Mouse (Mus musculus) heart, embryonic 14.5 days (tissue): ENCODE results near the gene Lexm. TPM values are rescaled to one million over a fixed set of nuclear protein-coding genes. Genes with fewer than 3 reads are reported as not detected.

Experiments used
- ATAC-seq: fragments of 200-750 bp; cut with Nextera tagmentation; 2 replicates; pipeline ENCODE4 v1.8.0; 2017; ENCODE audit warnings: low read depth, moderate TSS enrichment; ENCODE audit not compliant: insufficient number of reproducible peaks, insufficient read depth, low FRiP score
- H3K27ac ChIP-seq, 2 experiments: fragments of 200-500 bp in 1 of 2; fragments of 300-500 bp in 1 of 2; sonication (generic) in 1 of 2; replicated peaks in 1 of 2; 2 replicates each; pipeline ENCODE4 v1.5.1; 2012 to 2014; ENCODE audit warnings: low read depth in 2 of 2, low read length in 2 of 2, control low read depth in 1 of 2, mild to moderate bottlenecking in 1 of 2, mixed read lengths in 1 of 2; ENCODE audit not compliant: control insufficient read depth in 1 of 2, insufficient read depth in 1 of 2
- H3K27me3 ChIP-seq: fragments of 300-500 bp; sonication (generic); 2 replicates; pipeline ENCODE4 v1.6.1; 2014; ENCODE audit warnings: mild to moderate bottlenecking, low read length, control low read depth; ENCODE audit not compliant: control insufficient read depth, insufficient read depth
- H3K36me3 ChIP-seq: fragments of 300-500 bp; sonication (generic); 2 replicates; pipeline ENCODE4 v1.6.1; 2014; ENCODE audit warnings: mild to moderate bottlenecking, control low read depth, low read length, mixed read lengths; ENCODE audit not compliant: control insufficient read depth, insufficient read depth
- H3K4me1 ChIP-seq, 2 experiments: fragments of 200-500 bp in 1 of 2; fragments of 300-500 bp in 1 of 2; sonication (generic) in 1 of 2; 2 replicates each; pipeline ENCODE4 v1.6.1; 2012 to 2014; ENCODE audit warnings: low read length in 2 of 2, control low read depth in 1 of 2, mixed read lengths in 1 of 2; ENCODE audit not compliant: control insufficient read depth in 2 of 2, insufficient read depth in 2 of 2
- H3K4me2 ChIP-seq: fragments of 300-500 bp; sonication (generic); 2 replicates; pipeline ENCODE4 v1.6.1; 2014; ENCODE audit warnings: mild to moderate bottlenecking, low read length
- H3K4me3 ChIP-seq, 2 experiments: fragments of 200-500 bp in 1 of 2; fragments of 300-500 bp in 1 of 2; sonication (generic) in 1 of 2; 2 replicates each; pipeline ENCODE4 v1.5.1; 2012 to 2014; ENCODE audit warnings: low read length in 2 of 2, mild to moderate bottlenecking in 2 of 2, control low read depth in 1 of 2, low read depth in 1 of 2, moderate library complexity in 1 of 2; ENCODE audit not compliant: control insufficient read depth in 1 of 2, insufficient read depth in 1 of 2
- H3K9ac ChIP-seq: fragments of 300-500 bp; sonication (generic); 2 replicates; pipeline ENCODE4 v1.6.1; 2014; ENCODE audit warnings: mild to moderate bottlenecking, low read length
- H3K9me3 ChIP-seq: fragments of 300-500 bp; sonication (generic); 2 replicates; pipeline ENCODE4 v1.6.1; 2016; ENCODE audit warnings: low read length, control low read depth; ENCODE audit not compliant: control insufficient read depth
- WGBS: fragments of 180-500 bp; shearing (Covaris S2); extraction: QIAGEN DNeasy Blood & Tissue Kit; methylation state at CpG from one replicate; pipeline ENCODE4 v1.1.7; 2014; 5-methylcytosine and 5-hydroxymethylcytosine counted together
- polyA plus RNA-seq: library from polyadenylated mRNA; unstranded; fragments of >200 nt; fragmentation: Nextera tagmentation; extraction: Ambion mirVana; gene quantifications from 2 replicates; pipeline ENCODE4 v1.2.1, GENCODE M21; 2014

Gene Lexm
- polyA plus RNA-seq, 1 experiment from 2014 or later: not detected

DNA sequence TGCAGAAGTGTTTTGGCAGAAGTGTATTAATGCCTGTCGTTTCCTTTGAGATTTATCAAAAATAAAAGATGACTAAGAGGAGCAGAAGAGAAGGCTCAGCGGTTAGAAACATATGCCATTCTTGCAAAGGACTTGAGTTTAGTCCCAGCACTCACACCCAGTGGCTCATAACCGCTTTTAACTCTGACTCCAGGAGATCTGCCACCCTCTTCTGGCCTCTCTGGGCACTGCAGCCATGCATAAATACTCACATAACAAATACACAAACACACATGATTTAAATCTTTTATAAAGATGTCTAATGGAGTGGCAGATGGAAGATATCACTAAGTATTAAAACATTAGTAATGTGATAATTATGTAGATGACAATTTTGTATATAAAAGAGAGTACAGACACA lies 20.8 kb downstream of the Lexm start:
- Histone ChIP-seq H3K4me1 (peaks cover 3 to 4% of the 10 kb centered on the region in 2 experiments; a peak in 1 of 4 replicates), H3K36me3 (no peaks in the 10 kb centered on the region), H3K4me3 (no peak overlapping the region), H3K27ac (no peak overlapping the region), H3K9ac (no peak overlapping the region), H3K9me3 (no peaks in the 10 kb centered on the region), H3K27me3 (no peaks in the 10 kb centered on the region), H3K4me2 (no peak overlapping the region)
- ATAC-seq: no peak
- WGBS: 72% methylated on average over 3 of the region's 3 CpGs

- Histone ChIP-seq H3K9me3 (no peaks in the 10 kb centered on the region), H3K9ac (no peak overlapping the region), H3K4me3 (no peak overlapping the region), H3K27ac (no peak overlapping the region), H3K4me2 (no peak overlapping the region), H3K27me3 (no peaks in the 10 kb centered on the region), H3K4me1 (0 out of 4 replicates have a peak, but pooled peaks cover 0 to 3% of the 10 kb centered on the region in 2 experiments), H3K36me3 (0 out of 2 replicates have a peak, but pooled peaks cover 6% of the 10 kb centered on the region)
- no peak for ATAC-seq
- WGBS: 55% methylated on average over 7 of the region's 7 CpGs
Measured at GRCm38 (mm10) chr4:106593636-106594035, 23.4 kb downstream of the Lexm start.

GRCm38 (mm10) chr4:106590871-106591270 lies 26.2 kb downstream of the Lexm start:
- WGBS: 84% methylated on average over 9 of the region's 9 CpGs
- ATAC-seq: no peak
- peaks cover 26% of the 10 kb centered on the region for H3K36me3 ChIP-seq

DNA sequence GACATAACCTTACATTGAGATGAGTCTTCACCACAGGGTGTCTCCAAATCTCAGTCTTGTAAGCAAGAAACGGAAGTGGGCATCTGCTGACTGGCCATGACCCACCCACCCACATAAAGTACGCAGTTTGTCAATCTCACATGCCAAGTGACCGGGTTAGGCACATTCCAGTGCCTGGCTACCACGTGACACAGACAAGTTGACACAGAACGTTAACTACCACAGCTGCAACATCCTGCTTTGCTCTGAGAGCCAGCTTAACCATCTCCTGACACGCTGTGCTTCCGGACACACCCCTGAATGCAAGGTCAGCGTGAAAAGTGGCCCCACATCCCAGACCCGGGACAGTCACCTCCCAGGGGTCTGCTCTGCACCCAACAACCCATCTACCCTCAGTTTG lies 26.9 kb downstream of the Lexm start:
- H3K36me3 ChIP-seq: peaks cover 33% of the 10 kb centered on the region
- no peak for ATAC-seq
- H3K27ac ChIP-seq: no peak overlapping the region
- 70% methylated on average over 9 of the region's 9 CpGs for WGBS
- no peaks in the 10 kb centered on the region for H3K27me3 ChIP-seq
- H3K4me2 ChIP-seq: no peak overlapping the region
- no peak overlapping the region for H3K9ac ChIP-seq
- no peak overlapping the region for H3K4me3 ChIP-seq
- no peaks in the 10 kb centered on the region for H3K9me3 ChIP-seq
- no peaks in the 10 kb centered on the region for H3K4me1 ChIP-seq

More at GRCm38 (mm10) chr4:106590871-106591270, 26.2 kb downstream of the Lexm start:
- H3K9me3 ChIP-seq: no peaks in the 10 kb centered on the region
- no peak overlapping the region for H3K4me2 ChIP-seq
- no peaks in the 10 kb centered on the region for H3K27me3 ChIP-seq
- no peak overlapping the region for H3K9ac ChIP-seq
- no peaks in the 10 kb centered on the region for H3K4me1 ChIP-seq
- H3K27ac ChIP-seq: no peak overlapping the region
- H3K4me3 ChIP-seq: no peak overlapping the region

GRCm38 (mm10) chr4:106587075-106587474 lies 30.0 kb downstream of the Lexm start:
- Histone ChIP-seq H3K9me3 (no peaks in the 10 kb centered on the region), H3K4me3 (no peak overlapping the region), H3K9ac (no peak overlapping the region), H3K4me2 (no peak overlapping the region), H3K36me3 (peaks cover 39% of the 10 kb centered on the region), H3K4me1 (peaks cover 6% of the 10 kb centered on the region in 2 experiments), H3K27ac (no peak overlapping the region), H3K27me3 (no peaks in the 10 kb centered on the region)
- WGBS: 85% methylated on average over 6 of the region's 6 CpGs
- no peak for ATAC-seq

DNA sequence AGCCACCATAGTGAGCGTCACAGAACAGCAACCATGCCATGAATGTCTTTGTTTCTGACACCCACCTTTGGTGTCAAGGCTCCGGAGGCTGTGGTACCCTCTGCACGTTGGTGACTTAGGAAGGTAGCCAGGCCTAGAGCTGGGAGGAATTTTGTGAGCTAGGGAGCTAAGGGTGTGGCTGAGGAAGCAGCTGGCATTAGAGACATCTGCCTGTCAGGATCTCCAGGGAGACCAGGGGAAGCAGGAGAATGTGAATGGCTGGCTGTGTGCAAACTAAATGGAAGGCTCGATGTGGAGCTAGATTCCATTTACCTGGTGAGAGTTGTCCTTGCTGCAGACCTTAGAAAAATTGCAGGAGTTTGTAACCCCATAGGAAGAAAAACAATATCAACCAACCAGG lies 32.4 kb downstream of the Lexm start:
- H3K4me1 ChIP-seq: peaks cover 20 to 26% of the 10 kb centered on the region in 2 experiments
- 90% methylated on average over 4 of the region's 4 CpGs for WGBS

DNA sequence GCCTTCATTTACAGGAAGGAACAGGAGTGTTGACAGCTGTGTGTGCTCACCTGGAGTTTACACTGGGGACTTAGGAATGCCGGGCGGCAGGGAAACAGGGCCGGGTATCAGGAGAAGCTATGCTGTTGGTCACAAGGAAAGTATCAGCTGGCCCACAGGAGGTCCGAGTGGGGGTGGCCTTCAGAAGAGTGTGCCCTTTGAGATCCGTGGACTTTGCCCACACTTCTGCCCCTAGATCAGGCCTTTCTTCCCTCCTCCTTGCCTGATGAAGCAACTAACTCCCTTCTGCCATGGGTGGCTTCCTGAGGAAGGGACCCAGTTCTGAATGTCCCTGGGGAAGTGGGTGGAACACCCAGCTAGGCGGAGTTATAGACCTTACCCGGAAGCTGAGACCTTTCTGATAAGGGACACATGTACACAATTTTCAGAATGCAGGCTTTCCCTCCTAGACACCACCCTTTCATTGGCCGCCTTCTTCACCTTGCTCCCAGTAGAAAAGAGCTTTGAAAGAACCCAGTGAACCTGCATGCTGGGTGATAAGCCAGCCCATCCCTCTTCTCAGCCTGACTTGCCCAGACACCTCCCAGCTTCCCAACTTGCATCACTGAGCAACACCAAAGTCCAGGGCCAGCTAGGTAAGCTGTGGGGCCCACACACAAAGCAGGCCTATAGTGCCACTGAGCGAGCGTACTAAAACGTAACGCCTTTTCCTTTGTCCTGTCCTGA lies 34.5 kb downstream of the Lexm start:
- no peak overlapping the region for H3K27ac ChIP-seq
- H3K4me2 ChIP-seq: no peak overlapping the region

More for the DNA sequence above, 32.4 kb downstream of the Lexm start:
- H3K27ac ChIP-seq: no peak overlapping the region
- H3K4me3 ChIP-seq: no peak overlapping the region
- no peak overlapping the region for H3K9ac ChIP-seq
- peaks cover 39% of the 10 kb centered on the region for H3K36me3 ChIP-seq
- H3K27me3 ChIP-seq: no peaks in the 10 kb centered on the region
- ATAC-seq: no peak
- H3K9me3 ChIP-seq: no peaks in the 10 kb centered on the region
- H3K4me2 ChIP-seq: no peak overlapping the region

More for the DNA sequence above, 34.5 kb downstream of the Lexm start:
- H3K27me3 ChIP-seq: no peaks in the 10 kb centered on the region
- no peak for ATAC-seq
- no peak overlapping the region for H3K4me3 ChIP-seq
- 55% methylated on average over 12 of the region's 12 CpGs for WGBS
- peaks cover 46% of the 10 kb centered on the region for H3K36me3 ChIP-seq
- peaks cover 20 to 26% of the 10 kb centered on the region in 2 experiments for H3K4me1 ChIP-seq
- H3K9me3 ChIP-seq: no peaks in the 10 kb centered on the region
- no peak overlapping the region for H3K9ac ChIP-seq
